Mouse (Mus musculus): Measurements from ENCODE around the gene Lrp2. TPM values are rescaled to one million over a fixed set of nuclear protein-coding genes. Genes with fewer than 3 reads are reported as not detected.
A peak's percentile ranks its signal among the peaks of the same experiment; 100 is the strongest.

Gene Lrp2
- polyA plus RNA-seq, 1 experiment from 2014 or later, result 37.5 TPM

DNA sequence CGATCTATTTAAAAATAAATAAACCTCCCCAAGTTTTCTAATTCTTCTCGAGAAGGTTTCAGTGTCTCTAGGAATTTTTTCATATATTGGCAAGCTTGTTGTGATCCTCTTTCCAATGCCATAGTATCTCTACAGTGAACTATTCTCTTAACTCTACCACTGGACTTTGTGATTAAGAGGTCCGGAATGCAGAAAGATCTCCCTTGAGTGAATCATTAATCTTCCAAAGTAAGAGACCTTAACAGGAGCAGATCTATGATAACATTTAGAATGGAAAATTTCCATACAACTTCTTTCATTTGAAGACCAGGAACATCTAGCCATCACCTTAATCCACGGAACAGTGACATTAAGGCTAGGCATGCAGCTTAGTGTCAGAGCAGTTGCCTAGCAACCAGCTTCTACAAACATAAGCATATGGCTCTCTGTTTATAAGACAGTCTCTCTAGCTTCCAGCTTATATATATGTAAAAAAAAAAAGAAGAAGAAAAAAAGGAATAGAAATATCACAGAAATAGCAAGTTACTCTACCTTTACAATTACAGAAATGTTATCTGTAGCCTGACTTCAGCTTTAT, 139.9 kb downstream of the Lrp2 start:
- 53% methylated on average over 4 of the region's 4 CpGs for WGBS
- Histone ChIP-seq H3K9me3 (replicated peaks; ENCODE audit: low read length) (no peaks in the 10 kb centered on the region), H3K4me2 (ENCODE audit: low read length) (no peak overlapping the region), H3K4me3 (replicated peaks; ENCODE audit: low read depth, low read length) (no peak overlapping the region), H3K4me1 (replicated peaks; ENCODE audit: insufficient read depth, low read length) (no peaks in the 10 kb centered on the region), H3K27ac (no peak overlapping the region), H3K27me3 (ENCODE audit: insufficient read depth, low read length) (no peaks in the 10 kb centered on the region), H3K9ac (ENCODE audit: low read depth, low read length) (no peak overlapping the region), H3K36me3 (ENCODE audit: insufficient read depth, low read length) (no peaks in the 10 kb centered on the region)
- no peak for TF ChIP-seq CTCF (IDR thresholded peaks at IDR 0.05; ENCODE audit: low read depth)
- peak; percentile 12 for DNase-seq (ENCODE audit: low spot score)
- ATAC-seq (replicated peaks; ENCODE audit: low FRiP score, low read depth), result no peak

DNA sequence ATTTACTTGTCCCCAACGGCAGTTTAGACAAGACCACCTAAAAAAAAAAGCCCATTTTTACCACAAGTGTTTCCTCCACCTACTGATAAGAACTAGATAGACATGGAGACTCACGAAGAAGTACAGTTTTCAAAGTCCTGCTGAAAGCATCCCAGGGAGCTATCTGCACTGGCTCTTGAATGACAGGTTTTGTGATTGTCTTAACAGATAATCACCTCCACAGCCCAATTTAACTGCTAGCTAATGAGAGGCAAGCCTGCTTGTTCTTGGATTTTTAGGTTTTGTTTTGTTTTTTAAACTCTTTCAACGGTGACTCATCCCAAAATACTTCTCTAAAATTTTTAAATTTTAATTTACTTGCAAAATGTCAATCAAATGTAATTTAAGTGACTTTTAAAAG, 144.2 kb downstream of the Lrp2 start:
- no peak for TF ChIP-seq CTCF (IDR thresholded peaks at IDR 0.05; ENCODE audit: low read depth)
- Histone ChIP-seq H3K9ac (ENCODE audit: low read depth, low read length) (no peak overlapping the region), H3K4me1 (replicated peaks; ENCODE audit: insufficient read depth, low read length) (no peaks in the 10 kb centered on the region), H3K9me3 (replicated peaks; ENCODE audit: low read length) (no peaks in the 10 kb centered on the region), H3K27me3 (ENCODE audit: insufficient read depth, low read length) (no peaks in the 10 kb centered on the region), H3K36me3 (ENCODE audit: insufficient read depth, low read length) (no peaks in the 10 kb centered on the region), H3K4me3 (replicated peaks; ENCODE audit: low read depth, low read length) (no peak overlapping the region), H3K4me2 (ENCODE audit: low read length) (no peak overlapping the region), H3K27ac (no peak overlapping the region)
- WGBS, result 60% methylated on average over 3 of the region's 3 CpGs
- DNase-seq (ENCODE audit: low spot score), result no peak
- ATAC-seq (replicated peaks; ENCODE audit: low FRiP score, low read depth), result no peak

DNA sequence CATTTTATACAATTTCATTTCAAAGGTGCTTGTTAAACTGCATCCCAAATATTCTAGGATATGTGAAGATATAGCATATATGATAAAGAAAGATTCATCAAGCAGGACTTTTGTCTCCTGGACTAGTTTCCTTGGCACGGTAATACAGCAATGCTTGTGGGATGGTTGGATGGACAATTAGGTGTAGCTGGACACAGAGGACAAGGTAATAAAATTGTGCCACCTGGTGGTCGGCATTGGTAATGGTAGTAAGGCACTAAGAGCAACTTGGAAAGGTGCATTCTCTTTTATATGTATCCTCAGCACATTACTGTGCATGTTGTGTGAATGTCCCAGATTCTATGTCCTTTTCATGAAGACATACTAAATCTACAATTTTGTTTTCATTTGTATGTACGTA, 157.7 kb downstream of the Lrp2 start:
- no peak overlapping the region for H3K9ac ChIP-seq (ENCODE audit: low read depth, low read length)
- peak; percentile 95 for TF ChIP-seq CTCF (IDR thresholded peaks at IDR 0.05; ENCODE audit: low read depth)
- ATAC-seq (replicated peaks; ENCODE audit: low FRiP score, low read depth), result 0 out of 2 replicates have a peak, but pooled peaks have one; percentile 34
- H3K4me3 ChIP-seq (replicated peaks; ENCODE audit: low read depth, low read length), result no peak overlapping the region
- no peak overlapping the region for H3K27ac ChIP-seq
- no peaks in the 10 kb centered on the region for H3K9me3 ChIP-seq (replicated peaks; ENCODE audit: low read length)
- 28% methylated on average over 3 of the region's 3 CpGs for WGBS
- H3K4me2 ChIP-seq (ENCODE audit: low read length), result no peak overlapping the region
- no peaks in the 10 kb centered on the region for H3K4me1 ChIP-seq (replicated peaks; ENCODE audit: insufficient read depth, low read length)
- H3K27me3 ChIP-seq (ENCODE audit: insufficient read depth, low read length), result no peaks in the 10 kb centered on the region
- H3K36me3 ChIP-seq (ENCODE audit: insufficient read depth, low read length), result no peaks in the 10 kb centered on the region
- DNase-seq (ENCODE audit: low spot score), result peak; percentile 84

DNA sequence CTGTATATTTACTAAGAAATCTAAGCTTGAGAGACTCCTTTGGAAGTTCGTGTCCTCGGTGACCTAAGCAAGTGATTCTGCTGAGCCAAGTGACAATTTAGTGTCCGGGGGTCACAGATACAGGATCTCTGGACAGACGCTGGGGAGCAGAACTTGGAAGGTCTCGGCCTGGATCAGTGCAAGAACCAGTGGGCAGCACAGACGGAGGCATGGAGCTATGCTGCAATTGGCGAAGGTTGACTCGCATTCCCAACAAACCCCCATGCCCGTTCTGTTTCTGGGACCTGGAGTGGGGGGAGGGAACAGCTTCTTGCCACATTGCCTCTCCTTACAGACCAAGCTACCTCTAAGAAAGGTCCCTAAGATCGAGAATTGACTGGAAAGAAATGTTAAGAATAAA, 158.7 kb downstream of the Lrp2 start:
- H3K27me3 ChIP-seq (ENCODE audit: insufficient read depth, low read length), result no peaks in the 10 kb centered on the region
- H3K4me2 ChIP-seq (ENCODE audit: low read length), result no peak overlapping the region
- DNase-seq (ENCODE audit: low spot score), result no peak
- H3K27ac ChIP-seq, result no peak overlapping the region
- no peak overlapping the region for H3K4me3 ChIP-seq (replicated peaks; ENCODE audit: low read depth, low read length)
- WGBS, result 75% methylated on average over 10 of the region's 10 CpGs
- no peak for TF ChIP-seq CTCF (IDR thresholded peaks at IDR 0.05; ENCODE audit: low read depth)
- H3K4me1 ChIP-seq (replicated peaks; ENCODE audit: insufficient read depth, low read length), result no peaks in the 10 kb centered on the region
- no peak overlapping the region for H3K9ac ChIP-seq (ENCODE audit: low read depth, low read length)
- no peak for ATAC-seq (replicated peaks; ENCODE audit: low FRiP score, low read depth)
- no peaks in the 10 kb centered on the region for H3K36me3 ChIP-seq (ENCODE audit: insufficient read depth, low read length)
- H3K9me3 ChIP-seq (replicated peaks; ENCODE audit: low read length), result no peaks in the 10 kb centered on the region

DNA sequence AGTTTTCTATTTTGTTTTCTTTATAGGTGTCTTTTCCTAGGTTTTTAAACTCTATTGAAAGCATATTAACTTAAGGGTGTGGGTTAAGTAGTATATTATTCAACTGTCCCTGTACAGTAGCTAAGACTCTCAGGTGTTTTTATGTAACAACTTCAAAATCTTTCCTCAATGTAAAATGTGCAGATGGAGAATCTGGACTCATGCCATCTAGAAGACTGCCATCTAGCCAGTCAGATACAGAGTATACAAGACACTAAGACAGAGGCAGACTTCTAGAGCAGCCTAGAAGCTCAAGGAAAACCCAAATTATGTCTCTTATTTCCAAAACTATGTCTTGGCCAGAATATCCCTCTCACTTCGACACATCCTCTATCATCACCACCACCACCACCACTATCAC, 159.8 kb downstream of the Lrp2 start:
- WGBS, result 83% methylated on average over 1 of the region's 1 CpGs
- Histone ChIP-seq H3K27ac (no peak overlapping the region), H3K4me2 (ENCODE audit: low read length) (no peak overlapping the region), H3K4me1 (replicated peaks; ENCODE audit: insufficient read depth, low read length) (no peaks in the 10 kb centered on the region), H3K36me3 (ENCODE audit: insufficient read depth, low read length) (no peaks in the 10 kb centered on the region), H3K4me3 (replicated peaks; ENCODE audit: low read depth, low read length) (no peak overlapping the region), H3K27me3 (ENCODE audit: insufficient read depth, low read length) (no peaks in the 10 kb centered on the region), H3K9me3 (replicated peaks; ENCODE audit: low read length) (no peaks in the 10 kb centered on the region), H3K9ac (ENCODE audit: low read depth, low read length) (no peak overlapping the region)
- DNase-seq (ENCODE audit: low spot score) (no peak), ATAC-seq (replicated peaks; ENCODE audit: low FRiP score, low read depth) (no peak)
- TF ChIP-seq CTCF (IDR thresholded peaks at IDR 0.05; ENCODE audit: low read depth), result no peak

DNA sequence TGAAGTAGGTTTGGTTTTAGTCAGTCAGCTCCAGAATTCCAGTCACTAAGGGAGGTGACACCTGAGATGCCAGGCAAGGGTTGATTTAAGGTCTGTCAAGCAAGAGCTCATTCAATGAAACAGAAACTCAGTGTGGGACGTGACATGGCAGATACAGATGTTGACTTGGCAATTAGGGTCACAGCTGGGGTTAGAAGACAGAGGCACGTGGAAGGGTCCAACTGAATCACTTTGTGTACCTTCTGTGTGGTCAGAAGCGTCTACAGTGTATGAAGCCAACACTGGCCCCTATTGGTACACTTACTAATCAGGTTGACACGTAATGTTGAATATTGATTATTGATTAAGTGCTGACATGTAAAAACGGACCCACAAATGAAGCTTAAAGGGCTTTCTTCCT, 161.0 kb downstream of the Lrp2 start:
- 45% methylated on average over 5 of the region's 5 CpGs for WGBS
- no peak overlapping the region for H3K4me3 ChIP-seq (replicated peaks; ENCODE audit: low read depth, low read length)
- no peak overlapping the region for H3K27ac ChIP-seq
- no peaks in the 10 kb centered on the region for H3K27me3 ChIP-seq (ENCODE audit: insufficient read depth, low read length)
- peak; percentile 17 for DNase-seq (ENCODE audit: low spot score)
- no peak for ATAC-seq (replicated peaks; ENCODE audit: low FRiP score, low read depth)
- no peaks in the 10 kb centered on the region for H3K4me1 ChIP-seq (replicated peaks; ENCODE audit: insufficient read depth, low read length)
- no peaks in the 10 kb centered on the region for H3K36me3 ChIP-seq (ENCODE audit: insufficient read depth, low read length)
- H3K9ac ChIP-seq (ENCODE audit: low read depth, low read length), result no peak overlapping the region
- no peak overlapping the region for H3K4me2 ChIP-seq (ENCODE audit: low read length)
- no peak for TF ChIP-seq CTCF (IDR thresholded peaks at IDR 0.05; ENCODE audit: low read depth)
- H3K9me3 ChIP-seq (replicated peaks; ENCODE audit: low read length), result no peaks in the 10 kb centered on the region

DNA sequence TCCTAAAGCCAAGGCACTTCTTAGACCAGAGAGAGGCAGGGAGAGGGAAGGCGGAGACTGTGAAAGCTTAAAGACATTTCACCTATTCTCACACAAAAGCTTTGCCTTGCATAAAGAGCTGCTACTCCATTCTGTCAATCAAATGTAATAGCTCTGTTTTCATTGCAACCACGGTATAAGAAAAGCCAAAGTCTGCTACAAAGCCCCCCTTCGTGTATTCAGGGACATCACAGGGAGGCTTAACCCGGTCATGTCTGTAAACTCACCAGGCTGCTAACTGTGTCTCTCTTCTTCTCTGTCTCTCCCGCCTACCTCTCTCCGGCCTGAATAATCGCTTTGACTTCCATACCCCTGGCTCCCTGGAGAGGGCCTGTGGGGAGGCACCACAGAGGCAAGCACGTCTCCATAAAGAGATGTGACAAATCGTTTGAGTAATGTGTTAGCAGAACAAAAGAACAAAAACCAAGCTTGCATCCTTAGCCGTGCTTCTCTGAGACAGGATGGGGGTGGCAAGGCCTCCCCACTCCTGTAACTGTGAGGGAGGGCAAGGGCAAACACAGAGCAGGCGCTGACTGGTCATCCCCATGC, 167.5 kb downstream of the Lrp2 start:
- Histone ChIP-seq H3K4me2 (ENCODE audit: low read length) (no peak overlapping the region), H3K27ac (no peak overlapping the region), H3K27me3 (ENCODE audit: insufficient read depth, low read length) (no peaks in the 10 kb centered on the region), H3K9me3 (replicated peaks; ENCODE audit: low read length) (no peaks in the 10 kb centered on the region), H3K4me3 (replicated peaks; ENCODE audit: low read depth, low read length) (no peak overlapping the region), H3K9ac (ENCODE audit: low read depth, low read length) (no peak overlapping the region), H3K36me3 (ENCODE audit: insufficient read depth, low read length) (no peaks in the 10 kb centered on the region), H3K4me1 (replicated peaks; ENCODE audit: insufficient read depth, low read length) (no peaks in the 10 kb centered on the region)
- no peak for TF ChIP-seq CTCF (IDR thresholded peaks at IDR 0.05; ENCODE audit: low read depth)
- 24% methylated on average over 11 of the region's 11 CpGs for WGBS
- ATAC-seq (replicated peaks; ENCODE audit: low FRiP score, low read depth), result no peak
- peak; percentile 9 for DNase-seq (ENCODE audit: low spot score)

Measured in kidney, postnatal 0 days (tissue).